Mouse (Mus musculus) heart, embryonic 10.5 days (tissue): ENCODE results near the gene Gm8994. TPM values are rescaled to one million over a fixed set of nuclear protein-coding genes. Genes with fewer than 3 reads are reported as not detected.
"Not testable (repeated sequence)": the region's sequence is repeated elsewhere in the genome, so short reads cannot be mapped to it uniquely, and the experiment has no call there.

ENCODE experiments used
- DNase-seq: peaks from one replicate; pipeline ENCODE4 v3.0.0-alpha.2; 2017; ENCODE audit warnings: low spot score
- H3K27ac ChIP-seq: fragments of 300-500 bp; sonication (generic); 2 replicates; pipeline ENCODE4 v1.5.1; 2016; ENCODE audit warnings: mild to moderate bottlenecking
- H3K27me3 ChIP-seq: fragments of 300-500 bp; sonication (generic); 2 replicates; pipeline ENCODE4 v1.6.1; 2016; ENCODE audit warnings: mild to moderate bottlenecking; ENCODE audit not compliant: poor library complexity, insufficient read depth, severe bottlenecking
- H3K36me3 ChIP-seq: fragments of 300-500 bp; sonication (generic); 2 replicates; pipeline ENCODE4 v1.6.1; 2016; ENCODE audit warnings: mild to moderate bottlenecking, moderate library complexity
- H3K4me1 ChIP-seq: fragments of 300-500 bp; sonication (generic); 2 replicates; pipeline ENCODE4 v1.6.1; 2016; ENCODE audit warnings: mild to moderate bottlenecking
- H3K4me3 ChIP-seq: fragments of 300-500 bp; sonication (generic); 2 replicates; pipeline ENCODE4 v1.5.1; 2016; ENCODE audit warnings: mild to moderate bottlenecking, moderate library complexity
- H3K9me3 ChIP-seq: fragments of 300-500 bp; sonication (generic); 2 replicates; pipeline ENCODE4 v1.6.1; 2016; ENCODE audit warnings: mild to moderate bottlenecking, moderate library complexity
- WGBS: fragments of 180-500 bp; shearing (Covaris S2); methylation state at CpG from one replicate; pipeline ENCODE4 v1.1.7; 2016; 5-methylcytosine and 5-hydroxymethylcytosine counted together
- polyA plus RNA-seq: library from polyadenylated mRNA; unstranded; fragments of >200 nt; fragmentation: Nextera tagmentation; extraction: Ambion mirVana; gene quantifications from 2 replicates; pipeline ENCODE4 v1.2.1, GENCODE M21; 2016

Gene Gm8994
- polyA plus RNA-seq, 1 experiment from 2014 or later = not detected

DNA sequence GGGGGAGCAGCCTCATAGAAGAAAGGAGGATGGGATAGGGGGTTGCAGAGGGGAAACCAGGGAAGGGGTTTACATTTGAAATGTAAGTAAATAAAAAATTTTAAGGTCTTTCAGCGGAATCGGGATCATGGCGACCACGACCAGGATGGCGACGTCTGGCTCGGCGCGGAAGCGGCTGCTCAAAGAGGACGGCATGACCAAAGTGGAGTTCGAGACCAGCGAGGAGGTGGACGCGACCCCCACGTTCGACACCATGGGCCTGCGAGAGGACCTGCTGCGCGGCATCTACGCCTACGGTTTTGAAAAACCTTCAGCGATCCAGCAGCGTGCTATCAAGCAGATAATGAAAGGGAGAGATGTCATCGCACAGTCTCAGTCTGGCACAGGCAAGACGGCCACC is 1.1 kb downstream of the Gm8994 start:
- WGBS = 92% methylated on average over 26 of the region's 26 CpGs
- not testable (repeated sequence) for H3K36me3 ChIP-seq, H3K4me1 ChIP-seq, H3K27ac ChIP-seq, H3K9me3 ChIP-seq, H3K4me3 ChIP-seq, H3K27me3 ChIP-seq
- peak; percentile 52 for DNase-seq

DNA sequence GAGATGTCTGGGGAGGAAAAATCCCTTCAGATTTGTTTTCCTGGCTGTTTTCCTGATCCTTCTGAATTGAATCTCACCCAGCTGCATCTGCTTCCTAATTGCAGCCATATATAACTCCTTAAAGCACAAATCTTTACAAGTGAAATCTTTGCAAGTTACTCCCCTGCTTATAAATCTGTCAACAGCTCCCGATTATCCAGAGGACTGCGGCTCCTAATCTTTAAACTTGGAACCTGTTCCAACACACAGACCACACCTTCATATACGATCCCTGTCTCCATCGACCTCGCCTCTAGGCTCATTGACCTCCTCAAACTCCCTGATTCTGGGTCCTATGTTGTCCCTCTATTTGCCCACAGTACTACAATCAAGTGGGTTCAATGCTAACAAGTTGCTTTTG is 13.3 kb downstream of the Gm8994 start:
- Histone ChIP-seq H3K27ac (no peak overlapping the region), H3K9me3 (no peaks in the 10 kb centered on the region), H3K27me3 (no peaks in the 10 kb centered on the region), H3K4me3 (no peak overlapping the region), H3K36me3 (no peaks in the 10 kb centered on the region), H3K4me1 (no peaks in the 10 kb centered on the region)
- peak; percentile 42 for DNase-seq
- WGBS = 68% methylated on average over 5 of the region's 5 CpGs

DNA sequence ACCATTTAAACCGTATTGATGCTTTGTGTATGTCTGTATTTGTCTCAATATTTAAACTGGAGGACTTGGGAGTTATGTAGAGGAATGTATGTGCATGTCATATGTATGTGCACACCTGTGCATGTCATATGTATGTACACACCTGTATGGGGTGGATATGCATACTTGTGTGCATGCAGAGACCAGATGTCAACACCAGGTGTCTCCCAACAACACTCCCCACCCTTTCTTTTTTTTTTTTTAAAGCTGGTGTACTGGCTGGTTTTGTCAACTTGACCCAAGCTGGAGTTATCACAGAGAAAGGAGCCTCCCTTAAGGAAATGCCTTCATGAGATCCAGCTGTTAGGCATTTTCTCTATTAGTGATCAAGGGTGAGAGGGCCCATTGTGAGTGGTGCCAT is 13.8 kb downstream of the Gm8994 start:
- Histone ChIP-seq H3K27ac (no peak overlapping the region), H3K27me3 (no peaks in the 10 kb centered on the region), H3K9me3 (no peaks in the 10 kb centered on the region), H3K4me1 (no peaks in the 10 kb centered on the region), H3K4me3 (no peak overlapping the region), H3K36me3 (no peaks in the 10 kb centered on the region)
- 98% methylated on average over 1 of the region's 1 CpGs for WGBS
- DNase-seq = no peak

DNA sequence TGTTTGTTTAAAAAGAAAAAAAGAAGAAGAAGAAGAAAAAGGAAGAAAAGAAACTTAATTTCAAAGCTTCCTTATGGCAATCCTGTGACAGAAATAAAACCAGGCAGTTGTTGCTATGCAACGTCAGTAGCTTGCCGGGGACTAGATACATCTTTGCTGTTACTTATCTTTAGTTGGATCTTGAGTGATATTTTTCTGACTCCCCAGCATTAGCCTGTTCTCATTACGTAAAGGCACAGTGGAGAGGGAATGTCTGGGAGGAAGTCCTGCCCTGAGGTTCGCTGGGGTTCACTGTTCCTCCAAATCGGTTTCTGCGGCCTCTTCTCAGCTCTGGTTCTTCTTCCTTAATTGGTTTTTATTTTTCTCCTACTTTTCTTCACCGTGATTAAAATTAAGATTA is 16.5 kb downstream of the Gm8994 start:
- Histone ChIP-seq H3K4me1 (no peaks in the 10 kb centered on the region), H3K9me3 (no peaks in the 10 kb centered on the region), H3K4me3 (no peak overlapping the region), H3K27ac (no peak overlapping the region), H3K36me3 (no peaks in the 10 kb centered on the region), H3K27me3 (no peaks in the 10 kb centered on the region)
- WGBS = 88% methylated on average over 7 of the region's 7 CpGs
- DNase-seq = peak; percentile 13

DNA sequence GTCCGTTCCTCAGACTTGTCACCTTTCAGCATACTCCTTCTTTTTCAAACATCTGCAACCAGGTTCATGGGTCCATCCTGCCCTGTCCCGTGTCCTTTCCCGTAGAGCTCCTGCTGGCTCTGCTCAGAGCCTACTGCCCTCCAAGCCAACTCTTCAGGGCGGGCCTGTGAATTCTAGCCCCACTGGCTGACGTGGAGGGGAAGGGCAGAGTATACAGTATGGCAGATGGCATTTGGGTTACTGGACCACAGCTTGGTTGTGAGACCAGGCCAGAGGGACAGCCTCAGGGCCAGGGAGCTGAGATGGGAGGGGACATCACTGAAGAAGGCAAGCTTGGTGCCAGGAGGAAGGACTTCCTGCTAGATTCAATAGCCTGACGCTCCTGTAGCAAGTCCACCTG is 17.7 kb downstream of the Gm8994 start:
- 80% methylated on average over 6 of the region's 6 CpGs for WGBS
- H3K36me3 ChIP-seq = no peaks in the 10 kb centered on the region
- no peaks in the 10 kb centered on the region for H3K27me3 ChIP-seq
- DNase-seq = peak; percentile 60
- H3K4me3 ChIP-seq = no peak overlapping the region
- H3K27ac ChIP-seq = no peak overlapping the region
- H3K9me3 ChIP-seq = no peaks in the 10 kb centered on the region
- H3K4me1 ChIP-seq = no peaks in the 10 kb centered on the region

DNA sequence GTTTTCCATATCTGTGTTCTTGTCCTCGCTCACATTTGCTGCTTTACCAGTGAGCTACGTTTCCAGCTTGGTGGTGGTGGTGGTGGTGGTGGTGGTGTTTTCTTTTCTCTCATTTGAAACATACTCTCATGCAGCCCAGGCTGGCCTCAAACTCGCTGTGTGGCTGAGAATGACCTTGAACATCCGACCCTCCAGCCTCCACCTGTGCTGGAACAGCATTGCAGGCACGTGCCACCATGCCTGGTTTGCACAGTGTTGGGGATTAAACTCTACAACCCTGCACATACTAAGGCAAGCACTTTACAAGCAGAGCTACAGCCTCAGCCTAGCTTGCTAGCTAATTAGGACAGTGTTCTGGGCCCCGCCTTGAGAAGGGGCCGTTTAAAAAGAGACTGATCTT is 18.3 kb downstream of the Gm8994 start:
- Histone ChIP-seq H3K27me3 (no peaks in the 10 kb centered on the region), H3K36me3 (no peaks in the 10 kb centered on the region), H3K4me3 (no peak overlapping the region), H3K4me1 (no peaks in the 10 kb centered on the region), H3K9me3 (no peaks in the 10 kb centered on the region), H3K27ac (no peak overlapping the region)
- 87% methylated on average over 7 of the region's 7 CpGs for WGBS
- peak; percentile 60 for DNase-seq

DNA sequence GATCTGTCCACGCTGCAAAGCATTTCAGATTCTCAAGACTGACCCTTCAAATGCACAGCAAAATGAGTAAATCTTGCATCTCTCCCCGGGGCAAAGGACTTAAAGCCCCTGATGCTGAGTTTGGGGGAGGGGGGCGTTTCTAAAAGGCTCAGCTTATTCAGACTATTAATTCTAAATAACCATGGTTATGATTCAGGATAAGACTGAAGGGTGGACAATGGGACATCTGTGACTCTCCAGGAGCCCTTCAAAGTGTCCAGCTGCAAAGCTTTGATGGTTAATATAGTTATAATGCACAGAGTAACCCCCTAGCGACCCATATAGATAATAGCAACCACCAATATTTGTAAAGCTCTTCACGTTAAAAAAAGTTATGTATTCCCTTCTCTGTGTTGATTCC is 19.7 kb downstream of the Gm8994 start:
- no peak overlapping the region for H3K27ac ChIP-seq
- H3K9me3 ChIP-seq = no peaks in the 10 kb centered on the region
- 76% methylated on average over 5 of the region's 5 CpGs for WGBS
- no peak for DNase-seq
- no peaks in the 10 kb centered on the region for H3K36me3 ChIP-seq
- H3K4me1 ChIP-seq = no peaks in the 10 kb centered on the region
- H3K27me3 ChIP-seq = no peaks in the 10 kb centered on the region
- no peak overlapping the region for H3K4me3 ChIP-seq

DNA sequence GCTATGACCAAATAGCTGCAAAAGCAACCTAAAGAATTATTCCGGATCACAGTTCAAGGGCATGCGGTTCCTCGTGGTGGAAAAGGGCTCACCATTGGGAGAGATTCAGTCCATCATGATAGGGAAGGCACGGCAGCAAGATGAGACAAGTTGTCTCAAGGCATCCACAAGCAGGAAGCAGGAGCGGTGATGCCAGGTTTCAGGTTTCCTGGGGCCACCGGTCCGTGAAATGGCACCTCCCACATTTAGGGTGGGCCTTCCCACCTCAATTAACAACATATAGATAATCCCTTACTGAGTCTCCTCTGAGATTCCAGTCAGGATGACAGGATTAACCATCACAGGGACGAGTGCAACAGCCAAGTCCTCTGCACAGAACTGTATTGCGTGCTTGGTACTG is 20.3 kb downstream of the Gm8994 start:
- WGBS = 49% methylated on average over 9 of the region's 9 CpGs
- DNase-seq = peak; percentile 68
- no peaks in the 10 kb centered on the region for H3K9me3 ChIP-seq
- H3K4me1 ChIP-seq = no peaks in the 10 kb centered on the region
- H3K4me3 ChIP-seq = no peak overlapping the region
- no peak overlapping the region for H3K27ac ChIP-seq
- no peaks in the 10 kb centered on the region for H3K27me3 ChIP-seq
- H3K36me3 ChIP-seq = no peaks in the 10 kb centered on the region

DNA sequence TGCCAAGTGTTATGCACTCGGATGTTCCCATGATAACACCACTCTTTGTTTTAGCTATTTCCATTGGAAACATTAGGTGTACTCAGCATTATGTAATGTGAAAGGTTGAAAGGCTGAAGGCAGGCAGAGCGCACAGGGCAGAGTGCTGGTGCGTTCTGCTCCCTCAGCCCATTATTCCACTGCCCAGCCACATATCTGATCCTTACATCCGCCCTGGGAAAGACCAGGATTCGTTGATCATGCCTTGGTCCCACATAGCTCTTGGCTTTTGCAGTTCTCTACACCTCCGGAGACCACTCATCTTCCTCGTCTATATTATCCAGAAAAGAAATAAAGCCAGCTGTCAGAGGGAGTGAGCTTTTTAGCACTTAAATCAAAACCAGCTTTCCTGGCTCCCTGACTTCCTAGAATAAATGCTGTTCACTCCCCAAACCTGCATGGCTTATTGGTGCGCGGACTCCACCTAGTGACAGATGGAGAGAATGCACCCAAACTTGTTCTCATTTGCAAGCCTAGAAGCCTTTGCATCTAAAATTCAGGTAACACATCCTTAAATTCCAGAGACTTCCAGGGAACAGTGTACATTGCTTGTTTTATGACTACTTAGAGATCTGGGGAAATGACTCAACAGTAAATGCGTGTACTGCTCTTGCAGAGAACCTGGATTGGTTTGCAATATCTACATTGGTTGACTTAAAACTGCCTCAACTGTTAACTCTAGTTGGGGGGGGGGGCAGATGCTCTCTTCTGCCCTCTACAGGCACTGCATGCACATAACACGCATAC is 26.3 kb downstream of the Gm8994 start:
- WGBS = 37% methylated on average over 11 of the region's 11 CpGs
- DNase-seq = no peak

DNA sequence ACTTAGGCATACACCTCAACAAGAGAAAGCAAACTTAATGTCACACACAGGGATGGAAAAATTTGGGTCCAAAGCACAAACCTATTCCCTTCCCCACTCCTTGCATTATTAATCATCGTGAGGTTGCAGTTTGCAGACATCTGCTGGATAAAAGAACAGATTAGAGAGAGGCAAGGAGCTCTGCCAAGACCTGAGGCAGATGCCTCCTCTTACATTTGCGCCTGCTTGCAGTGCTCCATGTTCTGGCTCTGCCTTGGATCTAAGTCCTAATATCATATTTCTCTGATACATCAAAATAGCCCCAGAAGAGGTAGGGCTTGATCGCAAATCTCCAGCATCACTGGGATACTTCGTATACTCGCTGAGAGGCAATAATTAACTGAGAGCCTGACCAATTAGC is 31.1 kb downstream of the Gm8994 start:
- Histone ChIP-seq H3K4me3 (no peak overlapping the region), H3K4me1 (no peaks in the 10 kb centered on the region), H3K27me3 (no peaks in the 10 kb centered on the region), H3K27ac (no peak overlapping the region), H3K36me3 (no peaks in the 10 kb centered on the region), H3K9me3 (no peaks in the 10 kb centered on the region)
- DNase-seq = no peak
- WGBS = 81% methylated on average over 5 of the region's 5 CpGs

More for the DNA sequence above, 26.3 kb downstream of the Gm8994 start:
- Histone ChIP-seq H3K36me3 (no peaks in the 10 kb centered on the region), H3K4me3 (no peak overlapping the region), H3K27me3 (no peaks in the 10 kb centered on the region), H3K27ac (no peak overlapping the region), H3K9me3 (no peaks in the 10 kb centered on the region), H3K4me1 (no peaks in the 10 kb centered on the region)

DNA sequence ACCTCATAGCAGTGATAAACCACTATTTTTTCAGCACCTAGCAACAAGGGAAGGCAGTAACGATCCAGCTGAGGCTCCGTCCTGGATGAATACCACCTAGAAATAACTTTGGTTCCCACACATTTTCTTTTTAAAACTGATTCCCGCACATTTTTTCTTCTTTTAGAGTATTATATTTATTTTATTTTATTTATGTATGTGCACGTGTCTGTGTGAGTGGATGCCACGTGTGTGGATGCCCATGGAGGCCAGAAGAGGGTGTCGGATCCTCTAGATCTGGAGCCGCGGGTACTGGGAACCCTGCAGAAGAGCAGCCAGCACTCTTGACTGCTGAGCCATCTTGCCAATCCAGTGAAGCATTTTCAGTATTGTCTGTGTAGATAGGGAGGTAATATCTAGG is 36.0 kb downstream of the Gm8994 start:
- Histone ChIP-seq H3K36me3 (no peaks in the 10 kb centered on the region), H3K9me3 (no peaks in the 10 kb centered on the region), H3K27ac (no peak overlapping the region), H3K27me3 (no peaks in the 10 kb centered on the region), H3K4me1 (no peaks in the 10 kb centered on the region), H3K4me3 (no peak overlapping the region)
- no peak for DNase-seq
- WGBS = 77% methylated on average over 8 of the region's 8 CpGs

DNA sequence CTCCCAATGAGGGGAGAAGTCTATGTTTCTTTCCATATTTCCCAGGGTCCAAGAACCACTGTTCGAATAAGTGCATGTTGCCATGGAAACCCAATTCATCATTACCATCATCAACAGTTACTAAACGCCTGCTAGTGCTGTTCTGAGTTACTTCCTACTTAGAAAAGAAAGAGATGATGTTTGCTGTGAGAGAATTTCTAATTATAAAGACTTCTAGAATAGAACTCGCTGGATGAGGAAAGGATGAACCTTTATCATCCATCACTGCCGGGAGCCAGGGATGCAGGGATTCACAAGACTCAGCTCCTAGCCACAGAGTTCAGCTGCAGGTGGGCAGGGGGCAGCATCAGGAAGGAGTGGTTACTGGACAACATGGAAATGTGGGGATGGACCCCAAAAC is 36.7 kb downstream of the Gm8994 start:
- WGBS = 78% methylated on average over 4 of the region's 4 CpGs
- no peaks in the 10 kb centered on the region for H3K36me3 ChIP-seq
- no peak overlapping the region for H3K27ac ChIP-seq
- H3K9me3 ChIP-seq = no peaks in the 10 kb centered on the region
- DNase-seq = no peak
- H3K4me1 ChIP-seq = no peaks in the 10 kb centered on the region
- H3K4me3 ChIP-seq = no peak overlapping the region
- H3K27me3 ChIP-seq = no peaks in the 10 kb centered on the region

DNA sequence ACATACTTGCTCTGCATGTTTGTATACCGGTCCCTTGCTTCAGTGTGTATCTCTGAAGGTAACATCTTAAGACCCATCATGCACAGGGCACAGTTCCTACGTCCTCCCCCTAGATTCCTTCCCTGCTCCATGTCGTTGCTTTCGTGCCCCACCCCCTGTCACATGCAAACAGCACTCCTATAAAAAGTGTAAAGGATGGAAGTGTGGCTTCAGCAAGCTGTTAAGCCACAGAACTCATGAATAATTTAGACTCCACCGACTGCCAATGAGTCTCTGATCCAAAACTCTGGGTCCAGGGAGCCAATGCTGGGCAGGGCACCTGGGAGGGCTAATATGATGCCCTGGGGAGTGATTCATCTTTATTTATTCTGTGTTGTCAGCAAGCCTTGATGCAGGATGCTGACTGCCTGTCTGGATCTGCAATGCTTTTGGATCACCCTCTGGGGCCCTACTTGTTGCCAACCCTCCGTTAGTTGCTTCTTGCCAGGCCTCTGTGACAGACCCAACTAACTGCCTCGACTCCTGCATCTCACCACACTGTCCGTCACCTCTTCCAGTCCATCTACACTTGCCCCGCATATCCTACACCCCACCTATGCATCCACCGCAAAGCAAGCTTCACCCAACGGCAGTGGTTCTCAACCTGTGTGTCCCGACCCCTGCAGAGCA is 37.2 kb downstream of the Gm8994 start:
- H3K27me3 ChIP-seq = no peaks in the 10 kb centered on the region
- no peak for DNase-seq
- WGBS = 73% methylated on average over 12 of the region's 12 CpGs
- H3K36me3 ChIP-seq = no peaks in the 10 kb centered on the region
- no peaks in the 10 kb centered on the region for H3K4me1 ChIP-seq
- no peaks in the 10 kb centered on the region for H3K9me3 ChIP-seq
- no peak overlapping the region for H3K27ac ChIP-seq
- no peak overlapping the region for H3K4me3 ChIP-seq

DNA sequence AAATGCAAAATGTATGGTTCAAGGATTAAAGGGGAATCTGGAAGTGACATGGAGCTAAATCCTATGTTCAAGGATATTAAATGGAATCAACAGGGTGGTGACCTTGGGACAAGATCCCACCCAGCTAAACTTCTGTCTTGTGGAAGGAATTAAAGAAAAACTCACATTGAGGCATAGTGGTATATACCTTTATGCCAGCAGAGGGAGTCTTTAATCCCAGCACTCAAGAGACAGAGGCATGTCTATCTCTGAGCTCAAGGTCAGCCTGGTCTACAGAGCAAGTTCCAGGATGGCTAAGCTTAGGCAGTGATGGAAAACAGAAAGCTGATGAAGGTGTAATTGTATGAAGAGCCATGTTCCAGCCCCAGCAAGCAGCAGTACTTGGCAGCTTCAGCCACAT is 48.8 kb downstream of the Gm8994 start:
- H3K4me3 ChIP-seq = no peak overlapping the region
- no peaks in the 10 kb centered on the region for H3K4me1 ChIP-seq
- H3K9me3 ChIP-seq = no peaks in the 10 kb centered on the region
- no peaks in the 10 kb centered on the region for H3K36me3 ChIP-seq
- H3K27ac ChIP-seq = no peak overlapping the region
- no peaks in the 10 kb centered on the region for H3K27me3 ChIP-seq
- peak; percentile 48 for DNase-seq
